Mouse (Mus musculus) T-helper 1 cell (primary cell): ENCODE results near the gene Mllt11.

Experiments
- in situ Hi-C: fragments of 300-600 bp; cut with MboI, MseI; formaldehyde crosslinking; loops from one replicate; pipeline ENCODE4 v1.15.1; 2025; ENCODE audit warnings: high pct_unique_total_duplicates

Mllt11 gene

GRCm38 (mm10) chr3:95173256-95173949 is 58.6 kb downstream of the Mllt11 start:
- in situ Hi-C loops = no loop called here

GRCm38 (mm10) chr3:95172526-95173255 is 59.3 kb downstream of the Mllt11 start:
- in situ Hi-C loops = no loop called here

- in situ Hi-C loops = no loop called here
Observed at GRCm38 (mm10) chr3:95171105-95171504, 60.9 kb downstream of the Mllt11 start.

- in situ Hi-C loops = no loop called here
Observed at GRCm38 (mm10) chr3:95169996-95170395, 62.0 kb downstream of the Mllt11 start.
